Mouse (Mus musculus) limb, embryonic 11.5 days (tissue): Measurements from ENCODE around the gene Bmpr1a. TPM values are rescaled to one million over a fixed set of nuclear protein-coding genes. Genes with fewer than 3 reads are reported as not detected.

ENCODE experiments used
- ATAC-seq: fragments of 200-750 bp; cut with Nextera tagmentation; 2 replicates; pipeline ENCODE4 v1.8.0; 2017; ENCODE audit warnings: low read depth; ENCODE audit not compliant: insufficient number of reproducible peaks, low FRiP score, low TSS enrichment
- DNase-seq: peaks from one replicate; pipeline ENCODE4 v3.0.0-alpha.2; 2015; ENCODE audit warnings: low spot score
- H3K27ac ChIP-seq: fragments of 300-500 bp; sonication (generic); replicated peaks from 2 replicates; pipeline ENCODE4 v1.5.1; 2014; ENCODE audit warnings: low read depth, mild to moderate bottlenecking, low read length
- H3K27me3 ChIP-seq: fragments of 300-500 bp; sonication (generic); 2 replicates; pipeline ENCODE4 v1.6.1; 2014; ENCODE audit warnings: mild to moderate bottlenecking, low read length, mixed read lengths; ENCODE audit not compliant: control insufficient read depth, insufficient read depth
- H3K36me3 ChIP-seq: fragments of 300-500 bp; sonication (generic); 2 replicates; pipeline ENCODE4 v1.6.1; 2014; ENCODE audit warnings: mild to moderate bottlenecking, low read length, moderate library complexity, mixed read lengths; ENCODE audit not compliant: control insufficient read depth, insufficient read depth
- H3K4me1 ChIP-seq: fragments of 300-500 bp; sonication (generic); 2 replicates; pipeline ENCODE4 v1.6.1; 2014; ENCODE audit warnings: low read length, mixed read lengths; ENCODE audit not compliant: control insufficient read depth, insufficient read depth
- H3K4me2 ChIP-seq: fragments of 300-500 bp; sonication (generic); 2 replicates; pipeline ENCODE4 v1.6.1; 2014; ENCODE audit warnings: low read depth, mild to moderate bottlenecking, moderate library complexity; ENCODE audit not compliant: severe bottlenecking
- H3K4me3 ChIP-seq: fragments of 300-500 bp; sonication (generic); 2 replicates; pipeline ENCODE4 v1.5.1; 2014; ENCODE audit warnings: low read depth, low read length
- H3K9ac ChIP-seq: fragments of 300-500 bp; sonication (generic); 2 replicates; pipeline ENCODE4 v1.6.1; 2014; ENCODE audit warnings: mild to moderate bottlenecking, low read length
- H3K9me3 ChIP-seq: fragments of 300-500 bp; sonication (generic); 2 replicates; pipeline ENCODE4 v1.6.1; 2016; ENCODE audit warnings: low read length; ENCODE audit not compliant: control insufficient read depth
- WGBS: fragments of 180-500 bp; shearing (Covaris S2); extraction: QIAGEN DNeasy Blood & Tissue Kit; methylation state at CpG from one replicate; pipeline ENCODE4 v1.1.7; 2014; 5-methylcytosine and 5-hydroxymethylcytosine counted together
- polyA plus RNA-seq: library from polyadenylated mRNA; unstranded; fragments of >200 nt; fragmentation: Nextera tagmentation; extraction: Ambion mirVana; gene quantifications from 2 replicates; pipeline ENCODE4 v1.2.1, GENCODE M21; 2014

The Bmpr1a gene
- polyA plus RNA-seq, 1 experiment from 2014 or later: 67.2 TPM

- 85% methylated on average over 3 of the region's 3 CpGs for whole genome bisulfite sequencing
- H3K4me1 ChIP-seq: no peaks in the 10 kb centered on the region
- H3K27me3 ChIP-seq: no peaks in the 10 kb centered on the region
- H3K9me3 ChIP-seq: no peaks in the 10 kb centered on the region
- peaks cover 10% of the 10 kb centered on the region for H3K36me3 ChIP-seq
- H3K27ac ChIP-seq: no peak overlapping the region
- H3K9ac ChIP-seq: no peak overlapping the region
- DNase-seq (no peak), ATAC-seq (no peak)
- no peak overlapping the region for H3K4me2 ChIP-seq
- no peak overlapping the region for H3K4me3 ChIP-seq
Measured at GRCm38 (mm10) chr14:34445348-34445747, 57.8 kb downstream of the Bmpr1a start.

DNA sequence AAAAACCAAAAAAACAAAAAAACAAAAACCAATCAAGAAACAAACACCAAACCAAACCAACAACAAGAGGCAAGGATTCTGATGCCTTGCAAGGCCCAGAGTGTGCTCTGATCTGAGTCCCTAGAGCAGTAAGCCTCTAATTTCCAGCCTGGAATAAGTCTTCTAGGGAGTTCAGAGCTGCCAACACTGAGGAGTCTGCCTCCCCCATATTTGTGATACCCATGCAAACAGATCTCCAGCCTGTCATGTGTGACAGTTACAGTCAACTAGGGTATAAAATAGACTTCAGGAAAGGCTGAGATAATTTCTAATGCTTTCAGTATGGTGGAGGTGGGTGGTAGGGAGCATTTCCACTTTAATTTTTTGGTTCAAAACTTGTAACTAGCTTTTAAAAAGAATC lies 58.2 kb downstream of the Bmpr1a start:
- H3K9ac ChIP-seq: no peak overlapping the region
- no peaks in the 10 kb centered on the region for H3K4me1 ChIP-seq
- DNase-seq (no peak), ATAC-seq (no peak)
- H3K27me3 ChIP-seq: no peaks in the 10 kb centered on the region
- H3K4me2 ChIP-seq: no peak overlapping the region
- peaks cover 10% of the 10 kb centered on the region for H3K36me3 ChIP-seq
- H3K27ac ChIP-seq: no peak overlapping the region
- no peak overlapping the region for H3K4me3 ChIP-seq
- H3K9me3 ChIP-seq: no peaks in the 10 kb centered on the region

GRCm38 (mm10) chr14:34444368-34444767 lies 58.8 kb downstream of the Bmpr1a start:
- H3K4me3 ChIP-seq: no peak overlapping the region
- peaks cover 11% of the 10 kb centered on the region for H3K36me3 ChIP-seq
- H3K9ac ChIP-seq: no peak overlapping the region
- WGBS: 82% methylated on average over 5 of the region's 5 CpGs
- ATAC-seq: no peak
- H3K9me3 ChIP-seq: no peaks in the 10 kb centered on the region
- no peaks in the 10 kb centered on the region for H3K4me1 ChIP-seq
- no peak for DNase-seq
- H3K4me2 ChIP-seq: no peak overlapping the region
- H3K27me3 ChIP-seq: no peaks in the 10 kb centered on the region
- H3K27ac ChIP-seq: no peak overlapping the region

- ATAC-seq: no peak
- WGBS: 74% methylated on average over 4 of the region's 4 CpGs
- H3K4me2 ChIP-seq: no peak overlapping the region
- no peaks in the 10 kb centered on the region for H3K4me1 ChIP-seq
- peaks cover 12% of the 10 kb centered on the region for H3K36me3 ChIP-seq
- DNase-seq: no peak
- no peaks in the 10 kb centered on the region for H3K9me3 ChIP-seq
- no peak overlapping the region for H3K4me3 ChIP-seq
- H3K27me3 ChIP-seq: no peaks in the 10 kb centered on the region
- no peak overlapping the region for H3K27ac ChIP-seq
- H3K9ac ChIP-seq: no peak overlapping the region
Measured at GRCm38 (mm10) chr14:34442531-34442930, 60.6 kb downstream of the Bmpr1a start.

- Histone ChIP-seq H3K9ac (no peak overlapping the region), H3K4me1 (no peaks in the 10 kb centered on the region), H3K36me3 (peaks cover 13% of the 10 kb centered on the region), H3K27ac (no peak overlapping the region), H3K27me3 (no peaks in the 10 kb centered on the region), H3K4me2 (no peak overlapping the region), H3K4me3 (no peak overlapping the region), H3K9me3 (no peaks in the 10 kb centered on the region)
- no peak for DNase-seq
- WGBS: 94% methylated on average over 3 of the region's 3 CpGs
- ATAC-seq: no peak
Measured at GRCm38 (mm10) chr14:34440526-34441066, 62.5 kb downstream of the Bmpr1a start.

- H3K27ac ChIP-seq: no peak overlapping the region
- 100% methylated on average over 1 of the region's 1 CpGs for WGBS
- H3K9ac ChIP-seq: no peak overlapping the region
- DNase-seq (no peak), ATAC-seq (no peak)
- H3K4me1 ChIP-seq: no peaks in the 10 kb centered on the region
- H3K36me3 ChIP-seq: peaks cover 9% of the 10 kb centered on the region
- H3K4me3 ChIP-seq: no peak overlapping the region
- H3K4me2 ChIP-seq: no peak overlapping the region
- no peaks in the 10 kb centered on the region for H3K9me3 ChIP-seq
- H3K27me3 ChIP-seq: no peaks in the 10 kb centered on the region
Measured at GRCm38 (mm10) chr14:34429069-34429468, 74.1 kb downstream of the Bmpr1a start.

DNA sequence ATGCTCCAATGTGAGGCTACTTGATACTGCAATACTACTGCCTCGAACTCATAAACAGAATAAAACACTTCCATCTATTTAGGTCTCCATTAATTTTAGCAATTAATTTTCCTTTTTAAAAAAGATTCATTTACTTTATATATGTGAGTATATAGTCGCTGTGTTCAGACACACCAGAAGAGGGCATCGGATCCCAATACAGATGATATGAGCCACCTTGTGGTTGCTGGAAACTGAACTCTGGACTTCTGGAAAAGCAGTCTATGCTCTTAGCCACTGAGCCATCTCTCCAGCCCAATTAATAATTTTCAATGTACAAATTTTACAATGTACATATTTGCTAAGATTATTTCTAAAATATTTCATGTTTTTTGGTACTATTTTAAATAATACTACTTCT lies 74.9 kb downstream of the Bmpr1a start:
- WGBS: 93% methylated on average over 3 of the region's 3 CpGs

GRCm38 (mm10) chr14:34421078-34421477 lies 82.1 kb downstream of the Bmpr1a start:
- no peaks in the 10 kb centered on the region for H3K9me3 ChIP-seq
- DNase-seq (no peak), ATAC-seq (no peak)
- H3K9ac ChIP-seq: no peak overlapping the region
- no peak overlapping the region for H3K4me3 ChIP-seq
- peaks cover 5% of the 10 kb centered on the region; the same call in 1 of the 2 replicates for H3K36me3 ChIP-seq
- H3K4me1 ChIP-seq: no peaks in the 10 kb centered on the region
- 96% methylated on average over 1 of the region's 1 CpGs for WGBS
- H3K27ac ChIP-seq: no peak overlapping the region
- H3K4me2 ChIP-seq: no peak overlapping the region
- no peaks in the 10 kb centered on the region for H3K27me3 ChIP-seq

More for the DNA sequence above, 74.9 kb downstream of the Bmpr1a start:
- Histone ChIP-seq H3K4me3 (no peak overlapping the region), H3K9ac (no peak overlapping the region), H3K36me3 (peaks cover 9% of the 10 kb centered on the region), H3K27ac (no peak overlapping the region), H3K27me3 (no peaks in the 10 kb centered on the region), H3K9me3 (no peaks in the 10 kb centered on the region), H3K4me2 (no peak overlapping the region), H3K4me1 (no peaks in the 10 kb centered on the region)
- DNase-seq (no peak), ATAC-seq (no peak)

DNA sequence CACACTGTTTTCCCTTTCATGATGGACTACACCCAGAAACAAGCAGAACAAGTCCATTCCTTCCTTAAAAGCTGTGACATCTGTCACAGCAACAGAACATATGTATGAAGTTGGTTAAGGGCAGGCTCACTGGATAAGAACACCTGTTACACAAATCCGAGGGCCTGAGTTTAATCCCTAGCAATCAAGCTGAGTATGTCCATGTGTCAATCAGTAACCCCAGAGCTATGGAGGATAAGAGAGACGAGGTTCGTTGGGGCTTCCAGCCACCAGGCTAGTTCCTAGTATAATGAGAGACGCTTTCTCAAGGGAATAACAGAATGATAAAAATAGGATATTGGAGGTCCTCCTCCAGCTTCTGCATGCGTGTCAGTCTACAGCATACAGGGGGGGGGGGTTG lies 85.6 kb downstream of the Bmpr1a start:
- Histone ChIP-seq H3K27me3 (no peaks in the 10 kb centered on the region), H3K9ac (no peak overlapping the region), H3K27ac (no peak overlapping the region), H3K9me3 (no peaks in the 10 kb centered on the region), H3K4me2 (no peak overlapping the region), H3K36me3 (peaks cover 10% of the 10 kb centered on the region), H3K4me1 (no peaks in the 10 kb centered on the region), H3K4me3 (no peak overlapping the region)
- no peak for ATAC-seq
- WGBS: 82% methylated on average over 5 of the region's 5 CpGs
- no peak for DNase-seq
